Mouse (Mus musculus) induced T-regulatory cell, adult 2 months (primary cell): ENCODE measurements around the gene Grik4.
A peak's percentile ranks its signal among the peaks of the same experiment; 100 is the strongest.

Experiments
- DNase-seq: peaks from one replicate; pipeline ENCODE4 v3.0.0-alpha.2; 2012; ENCODE audit warnings: low read depth

The Grik4 gene

GRCm38 (mm10) chr9:42742385-42742784 is 201.9 kb downstream of the Grik4 start:
- no peak for DNase-seq

- DNase-seq, result no peak
Observed at GRCm38 (mm10) chr9:42736697-42737335, 207.5 kb downstream of the Grik4 start.

GRCm38 (mm10) chr9:42735086-42735485 is 209.2 kb downstream of the Grik4 start:
- DNase-seq, result no peak

- no peak for DNase-seq
Observed at GRCm38 (mm10) chr9:42732731-42733318, 211.5 kb downstream of the Grik4 start.

- DNase-seq, result no peak
Observed at GRCm38 (mm10) chr9:42728472-42728871, 215.8 kb downstream of the Grik4 start.

- no peak for DNase-seq
Observed at GRCm38 (mm10) chr9:42727661-42728060, 216.6 kb downstream of the Grik4 start.

- no peak for DNase-seq
Observed at GRCm38 (mm10) chr9:42727186-42727585, 217.1 kb downstream of the Grik4 start.

GRCm38 (mm10) chr9:42724099-42724498 is 220.2 kb downstream of the Grik4 start:
- DNase-seq, result no peak

GRCm38 (mm10) chr9:42722501-42722900 is 221.8 kb downstream of the Grik4 start:
- DNase-seq, result no peak

GRCm38 (mm10) chr9:42721718-42722117 is 222.6 kb downstream of the Grik4 start:
- no peak for DNase-seq

GRCm38 (mm10) chr9:42721146-42721545 is 223.1 kb downstream of the Grik4 start:
- DNase-seq, result no peak

- DNase-seq, result no peak
Observed at GRCm38 (mm10) chr9:42713912-42714311, 230.4 kb downstream of the Grik4 start.

- no peak for DNase-seq
Observed at GRCm38 (mm10) chr9:42705848-42706247, 238.4 kb downstream of the Grik4 start.

GRCm38 (mm10) chr9:42703191-42703854 is 241.0 kb downstream of the Grik4 start:
- no peak for DNase-seq

- DNase-seq, result no peak
Observed at GRCm38 (mm10) chr9:42702231-42703132, 241.8 kb downstream of the Grik4 start.

GRCm38 (mm10) chr9:42701729-42702128 is 242.6 kb downstream of the Grik4 start:
- DNase-seq, result no peak

GRCm38 (mm10) chr9:42693024-42693423 is 251.3 kb downstream of the Grik4 start:
- no peak for DNase-seq

GRCm38 (mm10) chr9:42688143-42688542 is 256.1 kb downstream of the Grik4 start:
- peak; percentile 54 for DNase-seq

GRCm38 (mm10) chr9:42686104-42686503 is 258.2 kb downstream of the Grik4 start:
- no peak for DNase-seq

- DNase-seq, result no peak
Observed at GRCm38 (mm10) chr9:42674017-42674412, 270.3 kb downstream of the Grik4 start.

GRCm38 (mm10) chr9:42673385-42674016 is 270.8 kb downstream of the Grik4 start:
- peak; percentile 27 for DNase-seq

GRCm38 (mm10) chr9:42672982-42673381 is 271.3 kb downstream of the Grik4 start:
- no peak for DNase-seq
